Mouse (Mus musculus): ENCODE measurements around the gene Gm7942.
"Not testable (repeated sequence)": the region's sequence is repeated elsewhere in the genome, so short reads cannot be mapped to it uniquely, and the experiment has no call there.

The Gm7942 gene

DNA sequence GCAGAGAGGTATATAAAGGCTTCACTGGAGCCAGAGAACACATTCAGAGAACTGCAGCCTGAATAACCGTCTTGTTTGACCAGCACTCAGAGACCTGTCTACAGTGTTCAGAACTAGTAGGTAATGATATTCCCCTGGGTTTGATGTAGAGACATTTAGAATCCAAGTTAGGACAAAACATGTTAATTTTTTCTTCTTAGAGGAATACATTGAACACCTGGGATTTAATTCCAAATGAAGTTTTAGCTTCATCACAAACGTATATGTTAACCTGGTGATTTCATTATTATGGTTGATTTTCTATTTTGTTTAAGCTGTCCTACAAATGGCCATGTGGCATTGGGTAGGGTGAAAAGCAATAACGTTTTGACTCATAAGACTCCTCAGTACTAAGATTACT, at the start of gene Gm7942:
Gm7942 (plus strand) TSS at position 301 of the 400 bp plus-strand sequence.
- not testable (repeated sequence) for DNase-seq
